Mouse (Mus musculus): ENCODE measurements around the gene Celf2.

DNA sequence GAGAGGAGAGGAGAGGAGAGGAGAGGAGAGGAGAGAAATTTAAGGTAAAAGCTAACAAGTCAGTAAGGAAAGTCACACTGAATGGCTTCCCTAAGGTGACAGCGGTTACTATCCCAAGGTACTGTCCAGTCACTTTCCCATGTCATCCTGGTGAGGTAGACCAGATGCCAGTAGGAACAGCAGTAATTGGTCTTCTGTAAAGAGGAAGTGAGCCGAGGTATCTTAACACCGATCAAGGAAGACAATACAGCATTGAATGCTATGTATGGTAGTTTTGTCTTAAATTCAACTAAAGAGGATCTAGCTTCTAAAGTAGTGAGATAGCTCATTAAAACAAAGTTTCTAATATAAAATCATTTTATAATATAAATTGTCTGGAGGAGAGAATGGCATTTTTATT, 835.0 kb downstream of the Celf2 start:
- TF ChIP-seq CHD2 (IDR thresholded peaks at IDR 0.05; ENCODE audit: low read depth, low read length) = no peak
- TF ChIP-seq ZC3H11A (IDR thresholded peaks at IDR 0.05; ENCODE audit: borderline replicate concordance, low read depth, low read length) = no peak
- TF ChIP-seq MAFK (IDR thresholded peaks at IDR 0.05; ENCODE audit: insufficient read depth, low read depth, low read length) = no peak
- no peak for TF ChIP-seq ZNF384 (IDR thresholded peaks at IDR 0.05; ENCODE audit: low read depth, low read length)

Data from ES-E14 (cell line).